Mouse (Mus musculus): Measurements from ENCODE around the gene Arpc4. TPM values are rescaled to one million over a fixed set of nuclear protein-coding genes. Genes with fewer than 3 reads are reported as not detected.

The Arpc4 gene
- total and polyA plus RNA-seq, 2 experiments from 2014 or later, result 219 to 564 TPM

- ATAC-seq, result no peak
- H3K9me3 ChIP-seq (ENCODE audit: low read length), result no peaks in the 10 kb centered on the region
- no peak overlapping the region for H3K27ac ChIP-seq (ENCODE audit: low read depth, low read length)
These were observed 24.2 kb downstream of the Arpc4 start for GRCm38 (mm10) chr6:113402094-113402493.

DNA sequence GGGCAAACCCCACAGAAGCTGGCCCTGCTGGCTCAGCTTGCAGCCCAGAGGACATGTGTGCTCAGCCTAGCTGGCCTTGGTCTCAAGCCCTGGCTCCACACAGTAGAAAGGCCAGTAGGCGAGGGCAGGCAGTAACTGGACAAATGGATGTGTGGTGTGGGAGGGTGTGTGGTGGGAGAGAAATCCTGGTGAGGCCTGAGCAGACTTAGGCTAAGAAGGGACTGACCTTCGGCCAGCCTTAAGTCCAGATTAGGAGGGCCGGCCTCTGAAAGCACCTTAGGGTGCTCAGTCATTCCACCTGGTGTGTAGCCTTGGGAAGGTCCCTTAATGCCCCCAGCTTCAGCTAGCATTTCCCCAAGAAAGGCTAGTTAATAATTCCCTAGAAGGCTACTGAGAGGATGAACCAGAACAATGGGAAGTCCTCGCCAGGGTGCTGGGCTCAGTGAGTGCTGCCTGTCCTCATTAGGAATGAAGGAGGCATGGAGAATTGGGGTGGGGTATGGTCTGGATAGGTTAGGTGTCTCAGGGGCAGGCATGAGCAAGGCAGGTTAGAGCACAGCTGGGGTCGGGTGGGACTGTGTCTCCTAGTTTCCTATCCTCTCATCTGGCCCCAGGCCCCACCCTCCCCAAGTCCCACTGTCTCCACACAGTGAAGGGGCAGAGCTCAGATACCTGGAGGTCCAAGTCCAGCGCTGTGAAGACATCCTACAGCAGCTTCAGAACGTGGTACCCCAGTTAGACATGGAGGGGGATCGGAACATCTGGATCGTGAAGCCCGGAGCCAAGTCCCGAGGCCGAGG lies 26.9 kb downstream of the Arpc4 start:
- Histone ChIP-seq H3K4me2 (ENCODE audit: low read depth) (no peak overlapping the region), H3K36me3 (ENCODE audit: insufficient read depth) (peaks cover 16% of the 10 kb centered on the region), H3K27me3 (ENCODE audit: insufficient read depth, low read length) (no peaks in the 10 kb centered on the region), H3K9me3 (ENCODE audit: low read length) (no peaks in the 10 kb centered on the region), H3K27ac (ENCODE audit: low read depth, low read length) (no peak overlapping the region), H3K4me1 (ENCODE audit: insufficient read depth) (no peaks in the 10 kb centered on the region), H3K4me3 (ENCODE audit: low read depth, low read length) (no peak overlapping the region), H3K9ac (no peak overlapping the region)
- no peak for ATAC-seq
- WGBS, result 79% methylated on average over 12 of the region's 12 CpGs
- TF ChIP-seq CTCF (IDR thresholded peaks at IDR 0.05; ENCODE audit: low read depth), result no peak
- DNase-seq, result no peak

More at GRCm38 (mm10) chr6:113402094-113402493, 24.2 kb downstream of the Arpc4 start:
- H3K27me3 ChIP-seq (ENCODE audit: insufficient read depth, low read length), result no peaks in the 10 kb centered on the region
- H3K4me1 ChIP-seq (ENCODE audit: insufficient read depth), result no peaks in the 10 kb centered on the region
- DNase-seq, result no peak
- WGBS, result 87% methylated on average over 13 of the region's 13 CpGs
- TF ChIP-seq CTCF (IDR thresholded peaks at IDR 0.05; ENCODE audit: low read depth), result no peak
- H3K9ac ChIP-seq, result no peak overlapping the region
- peaks cover 10% of the 10 kb centered on the region for H3K36me3 ChIP-seq (ENCODE audit: insufficient read depth)
- H3K4me3 ChIP-seq (ENCODE audit: low read depth, low read length), result no peak overlapping the region
- no peak overlapping the region for H3K4me2 ChIP-seq (ENCODE audit: low read depth)

GRCm38 (mm10) chr6:113405483-113405882 lies 27.6 kb downstream of the Arpc4 start:
- Histone ChIP-seq H3K9ac (no peak overlapping the region), H3K4me2 (ENCODE audit: low read depth) (no peak overlapping the region), H3K4me1 (ENCODE audit: insufficient read depth) (no peaks in the 10 kb centered on the region), H3K9me3 (ENCODE audit: low read length) (no peaks in the 10 kb centered on the region), H3K27ac (ENCODE audit: low read depth, low read length) (no peak overlapping the region), H3K4me3 (ENCODE audit: low read depth, low read length) (no peak overlapping the region), H3K36me3 (ENCODE audit: insufficient read depth) (peaks cover 16% of the 10 kb centered on the region), H3K27me3 (ENCODE audit: insufficient read depth, low read length) (no peaks in the 10 kb centered on the region)
- ATAC-seq (no peak), DNase-seq (no peak)
- WGBS, result 90% methylated on average over 6 of the region's 6 CpGs
- no peak for TF ChIP-seq CTCF (IDR thresholded peaks at IDR 0.05; ENCODE audit: low read depth)

DNA sequence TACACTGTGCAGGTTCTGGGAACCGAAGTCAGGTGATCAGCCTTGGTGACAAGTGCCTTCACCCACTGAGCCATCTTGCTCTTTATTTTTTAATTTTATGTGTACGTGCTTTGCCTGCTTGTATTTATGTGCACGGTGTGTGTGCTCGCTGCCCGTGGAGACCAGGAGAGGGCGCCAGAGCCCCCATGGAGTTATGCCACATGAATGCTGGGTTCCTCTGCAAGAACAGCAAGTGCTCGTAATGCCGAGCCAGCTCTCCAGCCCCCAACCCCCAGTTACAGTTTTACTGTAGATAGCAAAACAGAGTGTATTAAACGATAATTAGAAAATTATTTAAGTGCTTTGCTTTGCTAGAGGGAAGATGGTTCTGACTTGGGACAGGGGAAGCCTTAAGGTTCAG lies 28.8 kb downstream of the Arpc4 start:
- no peak overlapping the region for H3K4me3 ChIP-seq (ENCODE audit: low read depth, low read length)
- ATAC-seq, result no peak
- no peak overlapping the region for H3K27ac ChIP-seq (ENCODE audit: low read depth, low read length)
- DNase-seq, result no peak
- peak; percentile 39 for TF ChIP-seq CTCF (IDR thresholded peaks at IDR 0.05; ENCODE audit: low read depth)
- no peaks in the 10 kb centered on the region for H3K27me3 ChIP-seq (ENCODE audit: insufficient read depth, low read length)
- H3K9me3 ChIP-seq (ENCODE audit: low read length), result no peaks in the 10 kb centered on the region
- 77% methylated on average over 9 of the region's 9 CpGs for WGBS
- H3K4me1 ChIP-seq (ENCODE audit: insufficient read depth), result no peaks in the 10 kb centered on the region
- H3K36me3 ChIP-seq (ENCODE audit: insufficient read depth), result peaks cover 10% of the 10 kb centered on the region
- H3K4me2 ChIP-seq (ENCODE audit: low read depth), result no peak overlapping the region
- H3K9ac ChIP-seq, result no peak overlapping the region

DNA sequence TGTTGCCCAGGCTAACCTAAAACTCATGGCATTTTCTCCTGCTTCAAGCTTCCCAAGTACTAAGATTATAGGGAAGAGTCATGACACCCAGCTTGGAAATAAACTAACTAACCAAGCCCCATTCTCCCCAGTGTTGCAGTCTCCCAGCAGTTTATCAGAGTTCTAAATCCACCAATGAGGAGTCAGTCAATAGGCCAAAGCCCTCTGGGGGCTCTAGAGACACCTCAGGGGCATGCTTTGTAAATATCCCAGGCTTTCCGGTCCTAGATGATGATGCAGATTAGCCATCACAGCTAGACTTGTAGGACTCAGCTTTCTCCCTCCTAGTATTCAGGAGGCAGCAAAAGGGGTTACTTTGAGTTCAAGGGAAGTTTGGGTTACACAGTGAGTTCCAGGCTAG lies 32.1 kb downstream of the Arpc4 start:
- no peaks in the 10 kb centered on the region for H3K27me3 ChIP-seq (ENCODE audit: insufficient read depth, low read length)
- ATAC-seq, result no peak
- WGBS, result 87% methylated on average over 1 of the region's 1 CpGs
- no peak for TF ChIP-seq CTCF (IDR thresholded peaks at IDR 0.05; ENCODE audit: low read depth)
- no peak overlapping the region for H3K4me3 ChIP-seq (ENCODE audit: low read depth, low read length)
- H3K27ac ChIP-seq (ENCODE audit: low read depth, low read length), result no peak overlapping the region
- H3K9me3 ChIP-seq (ENCODE audit: low read length), result no peaks in the 10 kb centered on the region
- no peaks in the 10 kb centered on the region for H3K4me1 ChIP-seq (ENCODE audit: insufficient read depth)
- no peak for DNase-seq
- H3K36me3 ChIP-seq (ENCODE audit: insufficient read depth), result peaks cover 16% of the 10 kb centered on the region
- no peak overlapping the region for H3K4me2 ChIP-seq (ENCODE audit: low read depth)
- no peak overlapping the region for H3K9ac ChIP-seq

- H3K9me3 ChIP-seq (ENCODE audit: low read length), result no peaks in the 10 kb centered on the region
- DNase-seq (no peak), ATAC-seq (no peak)
- H3K4me1 ChIP-seq (ENCODE audit: insufficient read depth), result no peaks in the 10 kb centered on the region
- H3K9ac ChIP-seq, result no peak overlapping the region
- no peak overlapping the region for H3K4me3 ChIP-seq (ENCODE audit: low read depth, low read length)
- H3K4me2 ChIP-seq (ENCODE audit: low read depth), result no peak overlapping the region
- no peak for TF ChIP-seq CTCF (IDR thresholded peaks at IDR 0.05; ENCODE audit: low read depth)
- 75% methylated on average over 5 of the region's 5 CpGs for WGBS
- peaks cover 6% of the 10 kb centered on the region for H3K36me3 ChIP-seq (ENCODE audit: insufficient read depth)
- H3K27ac ChIP-seq (ENCODE audit: low read depth, low read length), result no peak overlapping the region
- no peaks in the 10 kb centered on the region for H3K27me3 ChIP-seq (ENCODE audit: insufficient read depth, low read length)
These were observed 38.5 kb downstream of the Arpc4 start for GRCm38 (mm10) chr6:113416416-113416815.

- no peaks in the 10 kb centered on the region for H3K9me3 ChIP-seq (ENCODE audit: low read length)
- no peaks in the 10 kb centered on the region for H3K27me3 ChIP-seq (ENCODE audit: insufficient read depth, low read length)
- H3K27ac ChIP-seq (ENCODE audit: low read depth, low read length), result peak overlapping the region; percentile 17; the same call in 1 of the 2 replicates
- H3K9ac ChIP-seq, result peak overlapping the region; percentile 63
- H3K4me1 ChIP-seq (ENCODE audit: insufficient read depth), result no peaks in the 10 kb centered on the region
- WGBS, result 12% methylated on average over 16 of the region's 16 CpGs
- peak overlapping the region; percentile 59 for H3K4me3 ChIP-seq (ENCODE audit: low read depth, low read length)
- no peaks in the 10 kb centered on the region; the same call in 1 of the 2 replicates for H3K36me3 ChIP-seq (ENCODE audit: insufficient read depth)
- H3K4me2 ChIP-seq (ENCODE audit: low read depth), result peak overlapping the region; percentile 82
- peak; percentile 62 for ATAC-seq
- TF ChIP-seq CTCF (IDR thresholded peaks at IDR 0.05; ENCODE audit: low read depth), result no peak
- no peak for DNase-seq
These were observed 40.7 kb downstream of the Arpc4 start for GRCm38 (mm10) chr6:113418441-113419198.
